Mouse (Mus musculus): ENCODE data around the gene Slc6a19.
"Not testable (repeated sequence)": the region's sequence is repeated elsewhere in the genome, so short reads cannot be mapped to it uniquely, and the experiment has no call there.

Gene Slc6a19

GRCm38 (mm10) chr13:73714020-73714419, 9.4 kb upstream of the Slc6a19 start:
- no peak for ATAC-seq (ENCODE audit: insufficient number of reproducible peaks, low FRiP score, low TSS enrichment)

GRCm38 (mm10) chr13:73713204-73713603, 8.5 kb upstream of the Slc6a19 start:
- no peak for ATAC-seq (ENCODE audit: insufficient number of reproducible peaks, low FRiP score, low TSS enrichment)

GRCm38 (mm10) chr13:73712228-73712627, 7.6 kb upstream of the Slc6a19 start:
- no peak for ATAC-seq (ENCODE audit: insufficient number of reproducible peaks, low FRiP score, low TSS enrichment)

GRCm38 (mm10) chr13:73711803-73712202, 7.1 kb upstream of the Slc6a19 start:
- no peak for ATAC-seq (ENCODE audit: insufficient number of reproducible peaks, low FRiP score, low TSS enrichment)

- no peak for ATAC-seq (ENCODE audit: insufficient number of reproducible peaks, low FRiP score, low TSS enrichment)
Measured at GRCm38 (mm10) chr13:73711221-73711620, 6.6 kb upstream of the Slc6a19 start.

GRCm38 (mm10) chr13:73709491-73709890, 4.8 kb upstream of the Slc6a19 start:
- no peak for ATAC-seq (ENCODE audit: insufficient number of reproducible peaks, low FRiP score, low TSS enrichment)

GRCm38 (mm10) chr13:73703486-73703885, 1.2 kb downstream of the Slc6a19 start:
- not testable (repeated sequence) for ATAC-seq (ENCODE audit: insufficient number of reproducible peaks, low FRiP score, low TSS enrichment)

GRCm38 (mm10) chr13:73702776-73703175, 1.9 kb downstream of the Slc6a19 start:
- no peak for ATAC-seq (ENCODE audit: insufficient number of reproducible peaks, low FRiP score, low TSS enrichment)

- 0 out of 2 replicates have a peak, but pooled peaks have one; percentile 24 for ATAC-seq (ENCODE audit: insufficient number of reproducible peaks, low FRiP score, low TSS enrichment)
Measured at GRCm38 (mm10) chr13:73701161-73701883, 3.3 kb downstream of the Slc6a19 start.

GRCm38 (mm10) chr13:73700554-73700953, 4.1 kb downstream of the Slc6a19 start:
- ATAC-seq (ENCODE audit: insufficient number of reproducible peaks, low FRiP score, low TSS enrichment), result no peak

- ATAC-seq (ENCODE audit: insufficient number of reproducible peaks, low FRiP score, low TSS enrichment), result no peak
Measured at GRCm38 (mm10) chr13:73699714-73700113, 5.0 kb downstream of the Slc6a19 start.

GRCm38 (mm10) chr13:73696529-73696928, 8.1 kb downstream of the Slc6a19 start:
- no peak for ATAC-seq (ENCODE audit: insufficient number of reproducible peaks, low FRiP score, low TSS enrichment)

GRCm38 (mm10) chr13:73694972-73695371, 9.7 kb downstream of the Slc6a19 start:
- no peak for ATAC-seq (ENCODE audit: insufficient number of reproducible peaks, low FRiP score, low TSS enrichment)

- ATAC-seq (ENCODE audit: insufficient number of reproducible peaks, low FRiP score, low TSS enrichment), result no peak
Measured at GRCm38 (mm10) chr13:73693333-73693732, 11.3 kb downstream of the Slc6a19 start.

GRCm38 (mm10) chr13:73692249-73692868, 12.3 kb downstream of the Slc6a19 start:
- ATAC-seq (ENCODE audit: insufficient number of reproducible peaks, low FRiP score, low TSS enrichment), result peak; percentile 41

GRCm38 (mm10) chr13:73688934-73689333, 15.7 kb downstream of the Slc6a19 start:
- ATAC-seq (ENCODE audit: insufficient number of reproducible peaks, low FRiP score, low TSS enrichment), result no peak

- no peak for ATAC-seq (ENCODE audit: insufficient number of reproducible peaks, low FRiP score, low TSS enrichment)
Measured at GRCm38 (mm10) chr13:73687601-73688000, 17.1 kb downstream of the Slc6a19 start.

GRCm38 (mm10) chr13:73685502-73685901, 19.2 kb downstream of the Slc6a19 start:
- no peak for ATAC-seq (ENCODE audit: insufficient number of reproducible peaks, low FRiP score, low TSS enrichment)

GRCm38 (mm10) chr13:73684412-73684811, 20.3 kb downstream of the Slc6a19 start:
- no peak for ATAC-seq (ENCODE audit: insufficient number of reproducible peaks, low FRiP score, low TSS enrichment)

GRCm38 (mm10) chr13:73683682-73684081, 21.0 kb downstream of the Slc6a19 start:
- ATAC-seq (ENCODE audit: insufficient number of reproducible peaks, low FRiP score, low TSS enrichment), result no peak

GRCm38 (mm10) chr13:73682226-73682625, 22.4 kb downstream of the Slc6a19 start:
- ATAC-seq (ENCODE audit: insufficient number of reproducible peaks, low FRiP score, low TSS enrichment), result no peak

GRCm38 (mm10) chr13:73680394-73680793, 24.3 kb downstream of the Slc6a19 start:
- ATAC-seq (ENCODE audit: insufficient number of reproducible peaks, low FRiP score, low TSS enrichment), result no peak
